Mouse (Mus musculus): ENCODE measurements around the gene Pip4k2a. TPM values are rescaled to one million over a fixed set of nuclear protein-coding genes. Genes with fewer than 3 reads are reported as not detected.
"Not testable (repeated sequence)": the region's sequence is repeated elsewhere in the genome, so short reads cannot be mapped to it uniquely, and the experiment has no call there.

The Pip4k2a gene
- polyA plus RNA-seq, 1 experiment: 8.7 TPM

DNA sequence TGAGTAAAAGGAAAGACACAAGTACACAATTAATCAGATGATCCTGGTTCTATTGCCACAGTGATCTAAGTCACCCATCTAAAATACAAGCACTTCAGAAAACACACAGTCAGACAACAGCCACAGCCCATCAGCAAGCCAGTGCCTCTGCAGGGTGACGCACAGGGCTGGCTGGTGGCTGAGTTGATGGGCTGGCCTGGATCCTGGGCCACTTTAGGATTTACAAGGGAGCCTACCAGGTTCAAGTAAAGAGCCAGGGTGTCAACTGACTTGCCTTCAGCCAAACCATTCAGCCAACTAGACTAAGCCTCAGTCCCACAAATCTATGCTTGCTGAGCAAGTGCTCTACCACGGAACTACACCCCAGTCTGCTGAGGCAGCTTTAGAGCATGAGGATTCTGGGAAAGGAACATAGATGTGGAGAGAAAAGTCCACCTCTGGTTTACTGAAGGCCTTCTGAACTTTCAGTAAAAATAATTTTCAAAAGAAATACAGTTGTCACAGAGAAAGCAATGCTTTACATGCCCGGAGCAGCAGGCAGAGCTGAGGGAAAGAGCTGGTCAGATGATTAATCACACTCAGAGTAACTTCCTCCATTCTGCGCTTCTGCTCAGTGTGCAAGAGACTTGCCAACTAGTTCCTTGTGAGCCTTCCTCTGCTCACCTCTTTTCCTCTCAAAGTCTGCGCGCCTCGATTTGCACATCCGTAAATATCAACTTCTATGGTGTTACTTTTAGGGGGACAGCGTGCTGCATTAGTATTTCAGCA lies 94.4 kb downstream of the Pip4k2a start:
- peaks cover 11% of the 10 kb centered on the region for H3K36me3 ChIP-seq (ENCODE audit: control insufficient read depth, insufficient read depth)
- H3K79me3 ChIP-seq (ENCODE audit: low read depth): no peaks in the 10 kb centered on the region
- TF ChIP-seq MYOG (IDR thresholded peaks at IDR 0.05; ENCODE audit: control insufficient read depth, extremely low read depth, insufficient read length): no peak
- TF ChIP-seq MAX (IDR thresholded peaks at IDR 0.05): no peak
- no peak overlapping the region for H3K4me3 ChIP-seq (ENCODE audit: insufficient read depth, poor library complexity, severe bottlenecking)
- H3K79me2 ChIP-seq (ENCODE audit: control insufficient read depth, insufficient read depth): no peaks in the 10 kb centered on the region
- H3ac ChIP-seq (ENCODE audit: control insufficient read depth, insufficient read length, low read depth): no peak overlapping the region
- no peaks in the 10 kb centered on the region for H3K27me3 ChIP-seq (ENCODE audit: control insufficient read depth, insufficient read depth, insufficient read length)

GRCm38 (mm10) chr2:18901133-18901532 lies 96.8 kb downstream of the Pip4k2a start:
- peaks cover 11% of the 10 kb centered on the region for H3K36me3 ChIP-seq (ENCODE audit: control insufficient read depth, insufficient read depth)
- H3K79me2 ChIP-seq (ENCODE audit: control insufficient read depth, insufficient read depth): no peaks in the 10 kb centered on the region
- TF ChIP-seq FOSL1 (IDR thresholded peaks at IDR 0.05; ENCODE audit: insufficient read depth, low read length, poor library complexity, severe bottlenecking) (no peak), MYOD1 (IDR thresholded peaks at IDR 0.05; ENCODE audit: control insufficient read depth, insufficient read length, low read depth) (no peak), CEBPB (IDR thresholded peaks at IDR 0.05; ENCODE audit: low read depth) (no peak), MAX (IDR thresholded peaks at IDR 0.05) (no peak), USF1 (IDR thresholded peaks at IDR 0.05; ENCODE audit: low read depth) (no peak), CTCF (IDR thresholded peaks at IDR 0.05; ENCODE audit: control insufficient read depth, insufficient read depth, insufficient read length) (no peak), MYOG (IDR thresholded peaks at IDR 0.05; ENCODE audit: control insufficient read depth, extremely low read depth, insufficient read length) (no peak)
- no peak overlapping the region for H3ac ChIP-seq (ENCODE audit: control insufficient read depth, insufficient read length, low read depth)
- H3K27me3 ChIP-seq (ENCODE audit: control insufficient read depth, insufficient read depth, insufficient read length): no peaks in the 10 kb centered on the region
- H3K4me3 ChIP-seq (ENCODE audit: insufficient read depth, poor library complexity, severe bottlenecking): no peak overlapping the region
- no peaks in the 10 kb centered on the region for H3K79me3 ChIP-seq (ENCODE audit: low read depth)

- TF ChIP-seq MYOD1 (IDR thresholded peaks at IDR 0.05; ENCODE audit: control insufficient read depth, insufficient read length, low read depth) (no peak), MYOG (IDR thresholded peaks at IDR 0.05; ENCODE audit: control insufficient read depth, extremely low read depth, insufficient read length) (no peak), FOSL1 (IDR thresholded peaks at IDR 0.05; ENCODE audit: insufficient read depth, low read length, poor library complexity, severe bottlenecking) (no peak), MAX (IDR thresholded peaks at IDR 0.05) (no peak), CEBPB (IDR thresholded peaks at IDR 0.05; ENCODE audit: low read depth) (no peak), USF1 (IDR thresholded peaks at IDR 0.05; ENCODE audit: low read depth) (no peak), CTCF (IDR thresholded peaks at IDR 0.05; ENCODE audit: control insufficient read depth, insufficient read depth, insufficient read length) (no peak)
- Histone ChIP-seq H3K4me3 (ENCODE audit: insufficient read depth, poor library complexity, severe bottlenecking) (no peak overlapping the region), H3K79me3 (ENCODE audit: low read depth) (no peaks in the 10 kb centered on the region), H3K27me3 (ENCODE audit: control insufficient read depth, insufficient read depth, insufficient read length) (no peaks in the 10 kb centered on the region), H3K36me3 (ENCODE audit: control insufficient read depth, insufficient read depth) (peaks cover 11% of the 10 kb centered on the region), H3ac (ENCODE audit: control insufficient read depth, insufficient read length, low read depth) (no peak overlapping the region), H3K79me2 (ENCODE audit: control insufficient read depth, insufficient read depth) (no peaks in the 10 kb centered on the region)
Observed at GRCm38 (mm10) chr2:18900635-18901034, 97.3 kb downstream of the Pip4k2a start.

DNA sequence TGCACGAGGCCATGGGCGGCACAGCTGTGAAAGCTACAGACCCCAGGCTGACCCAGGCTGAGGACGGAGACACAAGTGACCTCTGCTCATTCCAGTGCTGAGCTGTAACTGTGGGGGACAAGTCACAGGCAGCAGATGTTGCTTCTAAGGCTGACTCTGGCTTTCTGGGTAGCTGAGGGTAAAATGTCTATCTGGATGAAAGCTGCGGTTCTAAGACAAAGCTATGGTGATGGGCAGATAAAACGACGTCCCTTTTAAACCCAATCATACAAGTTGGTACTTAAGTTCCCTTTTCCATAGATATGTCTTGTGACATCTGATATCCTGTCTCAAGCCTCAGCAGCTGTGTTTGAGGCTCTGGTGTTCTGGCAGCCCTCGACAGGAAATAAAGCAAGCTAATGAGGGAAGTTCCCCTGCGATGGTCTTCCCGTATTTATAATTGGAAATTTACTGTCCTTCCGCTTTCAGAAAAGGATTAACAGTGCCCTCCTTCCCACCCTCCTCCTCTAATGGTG lies 100.1 kb downstream of the Pip4k2a start:
- Histone ChIP-seq H3K79me3 (ENCODE audit: low read depth) (no peaks in the 10 kb centered on the region), H3K4me3 (ENCODE audit: insufficient read depth, poor library complexity, severe bottlenecking) (no peak overlapping the region), H3K36me3 (ENCODE audit: control insufficient read depth, insufficient read depth) (peaks cover 5% of the 10 kb centered on the region), H3ac (ENCODE audit: control insufficient read depth, insufficient read length, low read depth) (no peak overlapping the region), H3K27me3 (ENCODE audit: control insufficient read depth, insufficient read depth, insufficient read length) (no peaks in the 10 kb centered on the region), H3K79me2 (ENCODE audit: control insufficient read depth, insufficient read depth) (no peaks in the 10 kb centered on the region)
- TF ChIP-seq MAX (IDR thresholded peaks at IDR 0.05) (no peak), CTCF (IDR thresholded peaks at IDR 0.05; ENCODE audit: control insufficient read depth, insufficient read depth, insufficient read length) (no peak), USF1 (IDR thresholded peaks at IDR 0.05; ENCODE audit: low read depth) (no peak)

DNA sequence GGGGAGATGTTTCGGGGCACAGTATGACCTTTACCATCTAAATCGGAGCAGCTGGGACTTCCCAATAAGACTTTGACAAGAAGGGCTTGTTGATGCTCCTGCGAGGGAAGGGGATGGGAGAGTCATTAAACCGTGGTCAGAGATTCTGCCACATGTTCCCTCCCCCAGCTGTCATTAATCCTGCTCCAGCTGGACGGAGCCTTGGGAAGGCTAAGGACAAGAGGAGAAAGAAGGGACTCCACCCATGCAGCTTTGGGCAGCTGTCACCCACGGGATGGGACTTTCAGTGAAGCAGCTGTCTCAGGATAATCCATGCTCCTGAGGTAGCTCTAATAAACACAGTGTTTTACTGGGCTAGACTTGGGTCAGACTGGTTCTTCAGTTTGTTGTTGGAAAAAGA lies 101.9 kb downstream of the Pip4k2a start:
- TF ChIP-seq MAX (IDR thresholded peaks at IDR 0.05): no peak
- no peak for TF ChIP-seq USF1 (IDR thresholded peaks at IDR 0.05; ENCODE audit: low read depth)
- no peak for TF ChIP-seq FOSL1 (IDR thresholded peaks at IDR 0.05; ENCODE audit: insufficient read depth, low read length, poor library complexity, severe bottlenecking)
- no peak for TF ChIP-seq CEBPB (IDR thresholded peaks at IDR 0.05; ENCODE audit: low read depth)
- TF ChIP-seq MYOD1 (IDR thresholded peaks at IDR 0.05; ENCODE audit: control insufficient read depth, insufficient read length, low read depth): no peak
- no peak for TF ChIP-seq MYOG (IDR thresholded peaks at IDR 0.05; ENCODE audit: control insufficient read depth, extremely low read depth, insufficient read length)
- no peak for TF ChIP-seq CTCF (IDR thresholded peaks at IDR 0.05; ENCODE audit: control insufficient read depth, insufficient read depth, insufficient read length)
- H3K27me3 ChIP-seq (ENCODE audit: control insufficient read depth, insufficient read depth, insufficient read length): no peaks in the 10 kb centered on the region
- H3K36me3 ChIP-seq (ENCODE audit: control insufficient read depth, insufficient read depth): peaks cover 5% of the 10 kb centered on the region
- H3K4me3 ChIP-seq (ENCODE audit: insufficient read depth, poor library complexity, severe bottlenecking): no peak overlapping the region
- no peaks in the 10 kb centered on the region for H3K79me2 ChIP-seq (ENCODE audit: control insufficient read depth, insufficient read depth)
- no peaks in the 10 kb centered on the region for H3K79me3 ChIP-seq (ENCODE audit: low read depth)
- no peak overlapping the region for H3ac ChIP-seq (ENCODE audit: control insufficient read depth, insufficient read length, low read depth)

GRCm38 (mm10) chr2:18893336-18893735 lies 104.6 kb downstream of the Pip4k2a start:
- not testable (repeated sequence) for H3K4me3 ChIP-seq (ENCODE audit: insufficient read depth, poor library complexity, severe bottlenecking); H3K36me3 ChIP-seq (ENCODE audit: control insufficient read depth, insufficient read depth); H3K27me3 ChIP-seq (ENCODE audit: control insufficient read depth, insufficient read depth, insufficient read length); H3K79me2 ChIP-seq (ENCODE audit: control insufficient read depth, insufficient read depth); H3K79me3 ChIP-seq (ENCODE audit: low read depth); H3ac ChIP-seq (ENCODE audit: control insufficient read depth, insufficient read length, low read depth)

All from C2C12 (cell line).